Mouse (Mus musculus): ENCODE data around the gene Ppm1a.

- TF ChIP-seq CTCF (IDR thresholded peaks at IDR 0.05; ENCODE audit: control insufficient read depth, insufficient read depth, insufficient read length), result no peak
- TF ChIP-seq MYOD1 (IDR thresholded peaks at IDR 0.05; ENCODE audit: control insufficient read depth, insufficient read length, low read depth), result no peak
Measured at GRCm38 (mm10) chr12:72792320-72793091, 35.3 kb downstream of the Ppm1a start.
